In genomic region chr4:40757157-40757779, GRCm38 (mm10) we compare ENCODE assay signal across 8 mouse cellular contexts. TPM values are rescaled to one million over a fixed set of nuclear protein-coding genes. Genes with fewer than 3 reads are reported as not detected.
DNase-seq lines count a peak whose midpoint lies in the region; ATAC-seq and TF ChIP-seq lines count a peak whose summit lies in the region.

No protein-coding gene starts in this region.

- peaks cover 32% of the 10 kb centered on the region for H3K36me3 ChIP-seq in hindbrain, embryonic 12.5 days

- peak overlapping the region; percentile 61 for H3K4me2 ChIP-seq in hindbrain, embryonic 12.5 days (replicated peaks)

- no peaks in the 10 kb centered on the region for H3K4me1 ChIP-seq in cerebellum, adult 2 months (ENCODE audit: control insufficient read depth, insufficient read depth, low read length)
- peaks cover 6% of the 10 kb centered on the region; the same call in 1 of the 2 replicates for H3K4me1 ChIP-seq in hindbrain, embryonic 12.5 days

- H3K9ac ChIP-seq in hindbrain, embryonic 12.5 days = peak overlapping the region; percentile 87

- peak in 1 of 2 experiments; percentile 7 for DNase-seq in cerebellum, adult 2 months
- DNase-seq in cerebellum, postnatal 36 days = no peak
- peak; percentile 39 for DNase-seq in thymus, postnatal 4 days
- no peak for DNase-seq in thymus, postnatal 36 days
- no peak for DNase-seq in ovary, adult 18-20 months (ENCODE audit: low spot score)
- DNase-seq in embryo, embryonic 10 days (ENCODE audit: low spot score) = no peak

- no peaks in the 10 kb centered on the region for H3K27me3 ChIP-seq in cerebellum, adult 2 months (ENCODE audit: control insufficient read depth, insufficient read depth, low read length)
- peaks cover 10% of the 10 kb centered on the region for H3K27me3 ChIP-seq in hindbrain, embryonic 12.5 days

- no peak for TF ChIP-seq POLR2A in cerebellum, adult 2 months (IDR thresholded peaks at IDR 0.05; ENCODE audit: borderline replicate concordance, insufficient read depth, low read length)

- peak overlapping the region; percentile 6; the same call in 1 of the 2 replicates for H3K27ac ChIP-seq in cerebellum, adult 2 months (ENCODE audit: insufficient read depth, low read length)
- H3K27ac ChIP-seq in hindbrain, embryonic 12.5 days = peak overlapping the region; percentile 25; the same call in 1 of the 2 replicates

- peak overlapping the region; percentile 93 for H3K4me3 ChIP-seq in cerebellum, adult 2 months (replicated peaks; ENCODE audit: insufficient read depth, low read depth, low read length)
- peak overlapping the region; percentile 87 for H3K4me3 ChIP-seq in hindbrain, embryonic 12.5 days

- no peaks in the 10 kb centered on the region for H3K9me3 ChIP-seq in hindbrain, embryonic 12.5 days (replicated peaks)

- no peak for TF ChIP-seq CTCF in cerebellum, adult 2 months (IDR thresholded peaks at IDR 0.05; ENCODE audit: borderline replicate concordance, insufficient read depth, low read depth, low read length)

- ATAC-seq in hindbrain, embryonic 12.5 days (ENCODE audit: low FRiP score) = peak; percentile 90
- ATAC-seq in megakaryocyte progenitor cell, adult 5-6 weeks (replicated peaks; ENCODE audit: poor library complexity) = peak; percentile 56

- under 1% methylated on average over 39 of the region's 39 CpGs for WGBS in cerebellum, adult 2 months
- under 1% methylated on average over 39 of the region's 39 CpGs for WGBS in hindbrain, embryonic 12.5 days

RNA-seq across cellular contexts. Expression of gene Smu1, which starts 0.5 kb away (rescaled TPM):
- polyA plus RNA-seq in cerebellum, adult 2 months (2012; rRNA removed) = 57.0 and 57.8 TPM in 2 replicates
- polyA plus RNA-seq in hindbrain, embryonic 12.5 days (2016; fragmentation: Nextera tagmentation; extraction: Ambion mirVana) = 135 and 137 TPM in 2 replicates
- total RNA-seq in megakaryocyte progenitor cell, adult 5-6 weeks (2015) = 77.6 and 83.9 TPM in 2 replicates
- 141 and 143 TPM in 2 replicates for total RNA-seq in megakaryocyte progenitor cell, adult 5-6 weeks (2017)

RNA-seq across cellular contexts. Expression of gene Dnaja1, which starts 35.3 kb away (rescaled TPM):
- 83.7 and 93.0 TPM in 2 replicates for polyA plus RNA-seq in cerebellum, adult 2 months (2012; rRNA removed)
- polyA plus RNA-seq in hindbrain, embryonic 12.5 days (2016; fragmentation: Nextera tagmentation; extraction: Ambion mirVana) = 654 and 704 TPM in 2 replicates
- 156 and 168 TPM in 2 replicates for total RNA-seq in megakaryocyte progenitor cell, adult 5-6 weeks (2015)
- 332 and 482 TPM in 2 replicates for total RNA-seq in megakaryocyte progenitor cell, adult 5-6 weeks (2017)

RNA-seq across cellular contexts. Expression of gene Aptx, which starts 54.3 kb away (rescaled TPM):
- polyA plus RNA-seq in cerebellum, adult 2 months (2012; rRNA removed) = 20.8 and 24.1 TPM in 2 replicates
- 52.6 and 54.2 TPM in 2 replicates for polyA plus RNA-seq in hindbrain, embryonic 12.5 days (2016; fragmentation: Nextera tagmentation; extraction: Ambion mirVana)
- total RNA-seq in megakaryocyte progenitor cell, adult 5-6 weeks (2015) = 11.3 and 21.4 TPM in 2 replicates
- total RNA-seq in megakaryocyte progenitor cell, adult 5-6 weeks (2017) = 11.2 and 16.5 TPM in 2 replicates
